Mouse (Mus musculus) bone marrow, adult 2 months (tissue): ENCODE measurements around the gene Aebp1.

Experiments used
- CTCF ChIP-seq: fragments of 200-500 bp; IDR thresholded peaks from 2 replicates; pipeline ENCODE4 v1.5.1; 2011; ENCODE audit warnings: low read length, control low read depth; ENCODE audit not compliant: control insufficient read depth, insufficient read depth
- POLR2A ChIP-seq: fragments of 200-500 bp; IDR thresholded peaks from 2 replicates; pipeline ENCODE4 v1.6.1; 2011; ENCODE audit warnings: low read depth, mild to moderate bottlenecking, control low read depth, low read length, borderline replicate concordance; ENCODE audit not compliant: control insufficient read depth

DNA sequence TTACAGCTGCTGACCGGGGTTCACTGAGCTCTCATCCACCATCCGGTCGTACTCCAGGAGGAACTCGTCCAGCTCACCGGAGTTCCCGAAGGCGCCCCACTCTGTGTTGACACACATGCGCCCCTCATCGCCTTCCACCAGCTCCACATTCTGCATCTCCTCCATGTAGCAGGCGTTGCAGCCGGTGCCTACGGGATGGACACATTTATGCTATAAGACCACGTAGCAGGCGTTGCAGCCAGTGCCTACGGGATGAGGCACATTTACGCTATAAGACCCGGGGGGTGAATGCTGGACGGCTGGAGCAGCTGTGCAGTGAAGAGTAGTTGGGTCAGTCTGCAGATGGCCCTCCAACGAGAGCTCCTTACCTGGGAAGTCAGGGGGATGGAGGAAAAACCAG, 42.6 kb downstream of the Aebp1 start:
- TF ChIP-seq POLR2A (no peak), CTCF (no peak)
